Mouse (Mus musculus) hindbrain, embryonic 15.5 days (tissue): ENCODE data around the gene Ccnl1. TPM values are rescaled to one million over a fixed set of nuclear protein-coding genes. Genes with fewer than 3 reads are reported as not detected.

Experiments used
- ATAC-seq: fragments of 200-750 bp; cut with Nextera tagmentation; 2 replicates; pipeline ENCODE4 v1.8.0; 2017; ENCODE audit warnings: low read depth, moderate number of reproducible peaks, moderate TSS enrichment; ENCODE audit not compliant: low FRiP score
- H3K27ac ChIP-seq: fragments of 300-500 bp; sonication (generic); replicated peaks from 2 replicates; pipeline ENCODE4 v1.5.1; 2015; ENCODE audit warnings: mild to moderate bottlenecking, inconsistent platforms
- H3K27me3 ChIP-seq: fragments of 300-500 bp; sonication (generic); 2 replicates; pipeline ENCODE4 v1.6.1; 2015; ENCODE audit warnings: control low read depth, inconsistent platforms
- H3K36me3 ChIP-seq: fragments of 300-500 bp; sonication (generic); 2 replicates; pipeline ENCODE4 v1.6.1; 2015; ENCODE audit warnings: control low read depth, inconsistent platforms
- H3K4me1 ChIP-seq: fragments of 300-500 bp; sonication (generic); replicated peaks from 2 replicates; pipeline ENCODE4 v1.6.1; 2015; ENCODE audit warnings: control low read depth, inconsistent platforms
- H3K4me2 ChIP-seq: fragments of 300-500 bp; sonication (generic); 2 replicates; pipeline ENCODE4 v1.6.1; 2015; ENCODE audit warnings: moderate library complexity, mild to moderate bottlenecking, inconsistent platforms
- H3K4me3 ChIP-seq: fragments of 300-500 bp; sonication (generic); 2 replicates; pipeline ENCODE4 v1.5.1; 2015; ENCODE audit warnings: mild to moderate bottlenecking, inconsistent platforms
- H3K9ac ChIP-seq: fragments of 300-500 bp; sonication (generic); 2 replicates; pipeline ENCODE4 v1.6.1; 2015; ENCODE audit warnings: inconsistent platforms
- H3K9me3 ChIP-seq: fragments of 300-500 bp; sonication (generic); 2 replicates; pipeline ENCODE4 v1.6.1; 2016; ENCODE audit warnings: control low read depth, inconsistent platforms
- whole genome bisulfite sequencing: fragments of 180-500 bp; shearing (Covaris S2); methylation state at CpG from one replicate; pipeline ENCODE4 v1.1.7; 2015; 5-methylcytosine and 5-hydroxymethylcytosine counted together
- polyA plus RNA-seq: library from polyadenylated mRNA; unstranded; fragments of >200 nt; fragmentation: Nextera tagmentation; extraction: Ambion mirVana; gene quantifications from 2 replicates; pipeline ENCODE4 v1.2.1, GENCODE M21; 2015

The Ccnl1 gene
- 63.6 and 66.1 TPM in 2 replicates for polyA plus RNA-seq

GRCm38 (mm10) chr3:65958102-65958839 lies at the start of gene Ccnl1:
TSS of gene Ccnl1 (minus strand) at chr3:65958249.
- peaks cover 41% of the 10 kb centered on the region for H3K4me1 ChIP-seq
- WGBS: under 1% methylated on average over 66 of the region's 70 CpGs
- H3K9ac ChIP-seq: peak within 1 kb of the TSS; percentile 99

GRCm38 (mm10) chr3:66004989-66005388 lies 46.9 kb upstream of the Ccnl1 start:
- H3K9me3 ChIP-seq: no peaks in the 10 kb centered on the region
- no peak overlapping the region for H3K27ac ChIP-seq
- no peaks in the 10 kb centered on the region for H3K27me3 ChIP-seq
- no peak for ATAC-seq
- H3K4me3 ChIP-seq: no peak overlapping the region
- no peak overlapping the region for H3K4me2 ChIP-seq
- H3K9ac ChIP-seq: no peak overlapping the region
- WGBS: 84% methylated on average over 4 of the region's 4 CpGs
- H3K36me3 ChIP-seq: no peaks in the 10 kb centered on the region
- no peaks in the 10 kb centered on the region for H3K4me1 ChIP-seq

More at GRCm38 (mm10) chr3:65958102-65958839, at the start of gene Ccnl1:
- peak; percentile 96 for ATAC-seq
- Histone ChIP-seq H3K9me3 (no peaks in the 10 kb centered on the region), H3K36me3 (peaks cover 17% of the 10 kb centered on the region), H3K4me2 (peak within 1 kb of the TSS; percentile 85), H3K4me3 (peak within 1 kb of the TSS; percentile 95), H3K27me3 (no peaks in the 10 kb centered on the region), H3K27ac (peak within 1 kb of the TSS; percentile 99)

GRCm38 (mm10) chr3:66004220-66004951 lies 46.3 kb upstream of the Ccnl1 start:
- Histone ChIP-seq H3K4me1 (no peaks in the 10 kb centered on the region), H3K27me3 (no peaks in the 10 kb centered on the region), H3K9me3 (no peaks in the 10 kb centered on the region), H3K9ac (no peak overlapping the region), H3K4me2 (no peak overlapping the region), H3K27ac (no peak overlapping the region), H3K36me3 (no peaks in the 10 kb centered on the region), H3K4me3 (no peak overlapping the region)
- ATAC-seq: 0 out of 2 replicates have a peak, but pooled peaks have one; percentile 56
- WGBS: 62% methylated on average over 7 of the region's 7 CpGs

DNA sequence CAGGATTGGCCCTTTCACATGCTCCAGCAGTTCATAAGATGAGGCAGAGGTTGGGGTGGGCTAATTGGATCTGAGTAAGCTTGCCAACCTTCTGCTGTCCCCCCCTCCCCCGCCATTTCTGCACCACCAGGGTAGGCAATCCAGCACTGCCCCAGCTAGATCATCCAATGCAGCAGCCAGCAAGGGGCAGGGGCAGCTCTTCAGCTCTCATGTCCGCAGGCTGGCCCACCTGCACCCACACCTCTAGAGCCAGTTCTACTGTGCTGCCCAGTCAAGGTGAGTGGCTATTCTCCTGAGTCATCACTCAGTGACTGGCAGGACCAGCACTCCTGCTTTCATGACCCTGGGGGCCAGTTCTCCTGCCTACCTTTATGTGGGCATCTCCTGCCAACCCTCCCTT lies 42.4 kb upstream of the Ccnl1 start:
- WGBS: 85% methylated on average over 2 of the region's 2 CpGs

GRCm38 (mm10) chr3:65997360-65998008 lies 39.4 kb upstream of the Ccnl1 start:
- no peak overlapping the region for H3K9ac ChIP-seq
- H3K27me3 ChIP-seq: no peaks in the 10 kb centered on the region
- no peak for ATAC-seq
- H3K36me3 ChIP-seq: no peaks in the 10 kb centered on the region
- no peak overlapping the region for H3K4me3 ChIP-seq
- no peaks in the 10 kb centered on the region for H3K9me3 ChIP-seq
- H3K4me2 ChIP-seq: no peak overlapping the region
- WGBS: 75% methylated on average over 7 of the region's 7 CpGs
- no peaks in the 10 kb centered on the region for H3K4me1 ChIP-seq
- no peak overlapping the region for H3K27ac ChIP-seq

More for the DNA sequence above, 42.4 kb upstream of the Ccnl1 start:
- Histone ChIP-seq H3K4me2 (no peak overlapping the region), H3K4me3 (no peak overlapping the region), H3K27me3 (no peaks in the 10 kb centered on the region), H3K27ac (no peak overlapping the region), H3K36me3 (no peaks in the 10 kb centered on the region), H3K9ac (no peak overlapping the region), H3K9me3 (no peaks in the 10 kb centered on the region), H3K4me1 (no peaks in the 10 kb centered on the region)
- ATAC-seq: no peak

DNA sequence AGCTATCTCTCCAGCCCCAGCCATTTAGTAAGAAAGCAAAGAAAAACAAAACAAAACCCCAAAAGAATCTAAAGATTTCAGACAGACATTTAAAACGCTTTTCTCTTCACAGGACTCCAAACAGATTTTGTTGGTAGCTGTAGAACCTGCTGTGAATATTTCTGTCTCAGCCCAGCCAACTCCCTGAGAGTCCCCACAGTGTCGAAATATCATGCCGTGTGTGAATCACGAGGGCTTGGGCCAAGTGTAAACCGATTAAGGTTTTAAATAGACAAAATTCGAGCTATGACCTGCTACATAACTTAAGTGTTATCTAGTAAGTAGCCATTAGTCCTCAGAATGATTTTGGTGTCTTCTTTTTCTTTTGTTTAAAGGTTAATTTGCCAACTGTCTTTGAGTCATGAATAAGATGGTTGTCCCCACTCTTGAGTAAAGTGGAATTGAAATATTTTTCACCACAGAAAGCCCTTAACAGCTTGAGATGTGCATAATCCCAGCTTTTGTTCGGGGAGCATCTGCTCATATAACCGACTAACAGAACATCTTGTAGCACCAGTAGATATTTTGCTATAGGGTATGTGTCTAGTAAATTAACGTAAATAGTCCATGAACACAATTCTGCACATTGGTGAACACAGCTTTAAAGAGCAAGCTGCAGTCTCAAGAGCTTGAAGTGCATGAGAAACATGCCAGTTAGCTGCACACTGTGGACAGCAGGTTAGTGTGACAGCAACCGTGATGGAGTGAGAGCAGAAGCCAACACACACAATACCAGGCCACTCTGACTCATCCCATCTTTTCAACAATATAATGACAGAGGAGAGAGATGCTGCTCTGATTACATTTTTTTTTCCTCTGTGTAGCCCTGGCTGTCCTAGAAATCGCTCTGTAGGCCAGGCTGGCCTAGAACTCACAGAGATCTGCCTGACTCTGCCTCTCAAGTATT lies 34.6 kb upstream of the Ccnl1 start:
- Histone ChIP-seq H3K9me3 (no peaks in the 10 kb centered on the region), H3K4me1 (no peaks in the 10 kb centered on the region), H3K27me3 (no peaks in the 10 kb centered on the region), H3K4me2 (no peak overlapping the region), H3K27ac (no peak overlapping the region), H3K4me3 (no peak overlapping the region), H3K9ac (no peak overlapping the region), H3K36me3 (no peaks in the 10 kb centered on the region)
- 76% methylated on average over 11 of the region's 11 CpGs for WGBS
- ATAC-seq: no peak

- no peak overlapping the region for H3K4me2 ChIP-seq
- H3K36me3 ChIP-seq: no peaks in the 10 kb centered on the region
- H3K27ac ChIP-seq: no peak overlapping the region
- H3K9me3 ChIP-seq: no peaks in the 10 kb centered on the region
- no peaks in the 10 kb centered on the region for H3K27me3 ChIP-seq
- WGBS: 19% methylated on average over 3 of the region's 3 CpGs
- ATAC-seq: 0 out of 2 replicates have a peak, but pooled peaks have one; percentile 38
- no peaks in the 10 kb centered on the region for H3K4me1 ChIP-seq
- H3K4me3 ChIP-seq: no peak overlapping the region
- no peak overlapping the region for H3K9ac ChIP-seq
Measured at GRCm38 (mm10) chr3:65990957-65991646, 33.1 kb upstream of the Ccnl1 start.

GRCm38 (mm10) chr3:65990524-65990923 lies 32.5 kb upstream of the Ccnl1 start:
- H3K27ac ChIP-seq: no peak overlapping the region

GRCm38 (mm10) chr3:65988711-65989495 lies 30.9 kb upstream of the Ccnl1 start:
- ATAC-seq: no peak
- no peak overlapping the region for H3K27ac ChIP-seq
- no peaks in the 10 kb centered on the region for H3K27me3 ChIP-seq
- 85% methylated on average over 8 of the region's 8 CpGs for WGBS
- H3K4me1 ChIP-seq: no peaks in the 10 kb centered on the region
- no peaks in the 10 kb centered on the region for H3K36me3 ChIP-seq
- no peak overlapping the region for H3K4me2 ChIP-seq
- H3K9ac ChIP-seq: no peak overlapping the region
- H3K4me3 ChIP-seq: no peak overlapping the region
- no peaks in the 10 kb centered on the region for H3K9me3 ChIP-seq

More at GRCm38 (mm10) chr3:65990524-65990923, 32.5 kb upstream of the Ccnl1 start:
- ATAC-seq: no peak
- no peak overlapping the region for H3K4me2 ChIP-seq
- no peaks in the 10 kb centered on the region for H3K4me1 ChIP-seq
- H3K36me3 ChIP-seq: no peaks in the 10 kb centered on the region
- no peaks in the 10 kb centered on the region for H3K9me3 ChIP-seq
- H3K9ac ChIP-seq: no peak overlapping the region
- H3K4me3 ChIP-seq: no peak overlapping the region
- no peaks in the 10 kb centered on the region for H3K27me3 ChIP-seq
- 84% methylated on average over 4 of the region's 4 CpGs for WGBS

DNA sequence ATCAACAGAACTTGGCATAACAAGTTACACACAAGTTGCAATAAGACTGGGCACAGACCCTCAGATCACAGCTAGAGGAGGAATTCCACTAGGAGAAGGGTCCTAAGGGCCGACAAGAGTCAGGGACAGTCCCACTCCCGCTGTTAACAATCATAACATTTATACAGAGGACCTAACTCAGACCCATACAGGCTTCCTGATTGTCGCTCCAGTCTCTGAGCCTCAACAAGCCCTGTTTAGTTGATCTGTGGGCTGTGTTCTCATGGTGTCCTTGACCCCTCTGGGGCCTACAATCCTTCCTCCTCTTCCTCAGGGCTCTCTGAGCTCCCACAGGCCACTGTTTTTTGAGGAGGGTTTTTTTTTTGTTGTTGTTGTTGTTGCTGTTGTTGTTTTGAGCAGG lies 18.2 kb upstream of the Ccnl1 start:
- H3K4me2 ChIP-seq: no peak overlapping the region
- no peaks in the 10 kb centered on the region for H3K27me3 ChIP-seq
- H3K4me1 ChIP-seq: peaks cover 18% of the 10 kb centered on the region
- no peak for ATAC-seq
- H3K36me3 ChIP-seq: no peaks in the 10 kb centered on the region
- WGBS: 35% methylated on average over 3 of the region's 3 CpGs
- H3K27ac ChIP-seq: 0 out of 2 replicates have a peak overlapping the region, but pooled peaks have one; percentile 98
- H3K4me3 ChIP-seq: no peak overlapping the region
- H3K9me3 ChIP-seq: no peaks in the 10 kb centered on the region
- H3K9ac ChIP-seq: no peak overlapping the region
